Mouse (Mus musculus): ENCODE measurements around the gene Efs.

DNA sequence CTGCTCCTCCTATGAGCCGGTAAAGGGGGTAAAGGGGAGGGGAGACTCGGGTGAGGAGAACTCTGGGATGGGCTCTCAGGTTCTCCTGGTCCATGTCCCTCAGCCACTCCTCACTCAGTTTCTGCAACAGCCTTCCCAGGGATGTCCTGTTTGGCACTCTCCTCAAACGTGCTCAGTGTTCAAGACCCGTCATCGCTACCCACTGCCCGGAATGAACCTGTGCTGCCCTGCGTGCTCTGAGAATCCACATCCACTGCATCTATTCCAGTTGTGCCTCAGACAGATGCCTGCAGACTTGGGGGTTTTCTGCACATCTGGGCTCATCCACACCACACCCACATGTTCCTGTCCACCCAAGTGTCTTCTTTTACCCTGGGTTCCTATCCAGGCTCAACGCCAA, 16.6 kb upstream of the Efs start:
- no peak for TF ChIP-seq CTCF (IDR thresholded peaks at IDR 0.05; ENCODE audit: borderline replicate concordance, control insufficient read depth, extremely low read depth, insufficient read depth, low read length, poor library complexity)
- no peak for TF ChIP-seq POLR2A (IDR thresholded peaks at IDR 0.05; ENCODE audit: control insufficient read depth, extremely low read depth, insufficient read depth, low read length, poor library complexity)
